In genomic region chr11:85672881-85673475, GRCm38 (mm10) we compare ENCODE assay signal across 14 mouse cellular contexts.
"Had no signal": no experiment of that assay in that cellular context is flagged by ENCODE, and none has a peak within 500 bp of the region (broad histone marks: within the 10 kb centered on the region; RNA-seq: fewer than 3 reads in every experiment).

No protein-coding gene starts in this region.

- H3K27ac ChIP-seq: intestine, embryonic 15.5 days; kidney, embryonic 15.5 days; limb, embryonic 15.5 days; liver, embryonic 12.5 days; midbrain, embryonic 13.5 days; stomach, embryonic 15.5 days had no signal

- H3K4me3 ChIP-seq: intestine, embryonic 15.5 days; kidney, embryonic 15.5 days; limb, embryonic 15.5 days; liver, embryonic 12.5 days; midbrain, embryonic 13.5 days; stomach, embryonic 15.5 days had no signal

- H3K4me2 ChIP-seq: intestine, embryonic 15.5 days; kidney, embryonic 15.5 days; limb, embryonic 15.5 days; liver, embryonic 12.5 days; midbrain, embryonic 13.5 days; stomach, embryonic 15.5 days had no signal

- H3K27me3 ChIP-seq: intestine, embryonic 15.5 days; limb, embryonic 15.5 days; stomach, embryonic 15.5 days had no signal

- ATAC-seq: intestine, embryonic 15.5 days; liver, embryonic 12.5 days; midbrain, embryonic 13.5 days had no signal

- H3K9ac ChIP-seq: intestine, embryonic 15.5 days; kidney, embryonic 15.5 days; limb, embryonic 15.5 days; liver, embryonic 12.5 days; midbrain, embryonic 13.5 days; stomach, embryonic 15.5 days had no signal

- H3K36me3 ChIP-seq: intestine, embryonic 15.5 days; kidney, embryonic 15.5 days; limb, embryonic 15.5 days; liver, embryonic 12.5 days; midbrain, embryonic 13.5 days; stomach, embryonic 15.5 days had no signal

- H3K9me3 ChIP-seq: intestine, embryonic 15.5 days; kidney, embryonic 15.5 days; limb, embryonic 15.5 days; liver, embryonic 12.5 days; midbrain, embryonic 13.5 days; stomach, embryonic 15.5 days had no signal

- DNase-seq: kidney, adult 2 months; kidney, postnatal 25 days; layer of hippocampus, adult 9-11 months; layer of hippocampus, postnatal 36 days; right cerebral cortex, postnatal 4 days; spleen, adult 18-20 months; thymus, adult 2 months; thymus, postnatal 25 days had no signal
